Mouse (Mus musculus) right cerebral cortex, postnatal 10 days (tissue): ENCODE data around the gene Clrn2.
"Not testable (repeated sequence)": the region's sequence is repeated elsewhere in the genome, so short reads cannot be mapped to it uniquely, and the experiment has no call there.

Experiments used
- DNase-seq, 2 experiments: peaks; one replicate each; pipeline ENCODE4 v3.0.0; 2021; ENCODE audit warnings: low spot score in 2 of 2

Gene Clrn2

GRCm38 (mm10) chr5:45453451-45453850, at the start of gene Clrn2:
Gene Clrn2 (plus strand): TSS chr5:45453751.
- DNase-seq, result no peak

DNA sequence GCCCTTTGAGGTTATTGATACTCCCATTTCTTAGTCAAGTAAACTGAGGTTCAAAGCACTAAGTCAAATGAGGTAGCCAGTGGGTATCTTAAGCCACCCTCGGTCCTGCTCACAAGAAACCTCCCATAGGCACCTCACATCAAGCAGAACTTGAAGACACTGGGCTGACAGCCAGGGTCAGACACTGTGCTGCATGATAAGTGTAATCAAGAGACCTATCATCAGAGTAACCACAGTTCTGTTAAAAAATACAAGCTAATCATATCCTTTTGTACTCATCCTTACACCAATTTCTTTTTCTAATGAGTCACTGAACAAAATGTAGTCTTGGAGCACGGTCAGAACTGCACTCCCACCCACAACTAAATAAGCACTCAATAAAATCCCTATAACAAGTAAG, 47.4 kb upstream of the Clrn2 start:
- DNase-seq, result no peak

DNA sequence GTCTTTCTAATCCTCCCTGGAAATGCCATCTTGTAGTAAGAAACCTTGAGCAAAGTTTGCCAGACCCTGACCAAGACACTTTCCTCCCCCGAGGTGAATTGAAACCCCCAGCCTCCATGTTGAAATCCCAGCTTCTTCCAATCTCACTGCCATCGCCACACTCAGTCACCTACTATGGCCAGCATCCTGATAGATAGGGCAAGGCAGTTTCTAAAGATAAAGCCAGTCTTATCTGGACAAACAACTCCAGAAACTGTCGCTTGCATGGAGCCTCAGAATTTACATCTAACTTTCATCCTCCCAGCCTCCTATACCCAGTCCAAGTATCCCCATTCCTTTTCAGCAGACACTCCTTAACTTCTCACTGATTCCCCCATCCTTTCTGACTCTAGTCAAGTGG, 37.1 kb upstream of the Clrn2 start:
- no peak for DNase-seq

GRCm38 (mm10) chr5:45417859-45418443, 35.6 kb upstream of the Clrn2 start:
- peak in 1 of 2 experiments; percentile 2 for DNase-seq

- DNase-seq, result no peak
Measured at GRCm38 (mm10) chr5:45419841-45420638, 33.5 kb upstream of the Clrn2 start.

DNA sequence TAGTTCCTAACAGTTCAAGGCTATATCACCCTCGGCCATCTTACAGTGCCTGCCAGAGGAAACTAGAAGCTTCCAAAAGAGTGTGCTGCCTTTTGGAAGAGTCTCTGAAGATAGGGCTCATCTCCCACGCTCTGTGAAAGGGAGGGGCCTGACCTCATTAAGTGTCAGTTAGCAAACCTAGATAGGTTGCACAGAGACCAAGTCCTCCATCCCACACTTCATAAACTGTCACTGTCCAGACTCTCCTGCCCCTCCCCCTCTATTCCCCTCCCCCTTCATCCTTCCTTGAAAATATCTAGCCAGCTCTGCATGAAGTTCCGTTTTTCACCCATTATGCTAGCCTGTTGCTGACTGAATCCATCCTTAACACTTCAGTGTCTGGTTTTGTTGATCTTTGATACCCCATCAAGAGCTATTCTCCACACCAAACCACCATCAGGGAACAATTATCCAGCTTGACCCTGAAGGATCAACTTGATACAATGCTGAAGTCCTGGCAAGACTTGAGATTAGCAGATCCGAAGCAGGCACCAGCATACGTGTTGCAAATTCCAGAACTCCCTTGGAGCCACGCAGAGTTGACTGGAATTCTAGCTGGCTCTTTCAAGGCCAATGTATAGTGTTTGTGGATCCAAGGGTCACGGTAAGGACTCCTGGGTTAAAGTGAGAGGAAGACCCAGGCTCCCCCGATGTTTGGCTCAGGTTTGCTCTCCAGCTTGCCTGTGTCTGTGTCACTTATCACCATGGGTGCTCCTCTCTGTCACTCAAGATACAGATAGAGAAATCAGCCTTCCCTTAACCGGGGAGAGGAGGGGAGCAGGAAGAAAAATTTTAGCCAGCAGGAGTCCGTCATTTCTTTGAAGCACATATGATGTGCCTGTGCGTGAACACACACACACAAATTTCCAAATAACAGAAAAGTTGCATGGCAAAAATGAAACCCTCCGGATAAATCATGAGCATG, 31.4 kb upstream of the Clrn2 start:
- DNase-seq, result no peak

GRCm38 (mm10) chr5:45424021-45424886, 29.3 kb upstream of the Clrn2 start:
- peak; percentile 70 to 82 for DNase-seq

DNA sequence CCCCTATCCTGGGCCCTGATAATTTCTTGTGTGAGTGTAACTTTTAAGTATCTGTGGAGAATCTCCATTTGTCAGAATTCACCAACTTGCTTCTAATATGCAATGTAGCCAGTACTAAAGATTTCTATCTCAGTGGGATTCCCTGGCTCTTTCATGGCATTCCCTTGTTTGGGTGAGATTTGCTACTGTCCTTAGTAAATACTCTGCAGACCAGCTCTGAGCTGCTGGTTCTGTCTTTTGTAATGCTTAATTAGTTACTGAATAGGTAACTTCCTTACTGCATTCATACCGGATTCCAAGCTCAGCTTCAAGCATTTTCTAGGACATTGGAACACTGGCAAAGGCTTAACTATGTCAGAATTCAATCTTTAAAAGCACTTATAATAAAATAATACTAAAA, 27.8 kb upstream of the Clrn2 start:
- DNase-seq, result not testable (repeated sequence)

- no peak for DNase-seq
Measured at GRCm38 (mm10) chr5:45426416-45427034, 27.0 kb upstream of the Clrn2 start.

DNA sequence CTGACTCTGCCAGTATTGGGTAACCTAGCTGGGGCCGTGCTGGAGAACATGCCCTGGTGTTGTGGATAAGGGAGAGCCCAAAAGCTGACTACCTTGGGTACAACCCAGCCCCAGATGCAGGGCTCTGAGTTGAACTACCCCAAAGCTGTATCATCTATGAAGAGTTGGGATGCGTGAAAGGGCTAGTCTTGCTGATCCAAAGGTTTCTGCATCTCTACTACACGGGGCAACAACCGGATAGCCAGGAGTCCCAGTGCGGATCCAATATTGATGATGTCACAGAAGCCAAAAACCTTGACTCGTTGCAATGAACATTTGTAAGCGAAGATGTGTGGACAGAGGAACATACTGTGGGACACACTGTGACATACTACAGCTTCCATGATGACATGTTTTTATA, 25.7 kb upstream of the Clrn2 start:
- DNase-seq, result no peak

GRCm38 (mm10) chr5:45435967-45436950, 17.3 kb upstream of the Clrn2 start:
- no peak for DNase-seq

- DNase-seq, result no peak
Measured at GRCm38 (mm10) chr5:45437826-45438225, 15.7 kb upstream of the Clrn2 start.

- DNase-seq, result no peak
Measured at GRCm38 (mm10) chr5:45438301-45438700, 15.2 kb upstream of the Clrn2 start.

GRCm38 (mm10) chr5:45441124-45441523, 12.4 kb upstream of the Clrn2 start:
- no peak for DNase-seq

DNA sequence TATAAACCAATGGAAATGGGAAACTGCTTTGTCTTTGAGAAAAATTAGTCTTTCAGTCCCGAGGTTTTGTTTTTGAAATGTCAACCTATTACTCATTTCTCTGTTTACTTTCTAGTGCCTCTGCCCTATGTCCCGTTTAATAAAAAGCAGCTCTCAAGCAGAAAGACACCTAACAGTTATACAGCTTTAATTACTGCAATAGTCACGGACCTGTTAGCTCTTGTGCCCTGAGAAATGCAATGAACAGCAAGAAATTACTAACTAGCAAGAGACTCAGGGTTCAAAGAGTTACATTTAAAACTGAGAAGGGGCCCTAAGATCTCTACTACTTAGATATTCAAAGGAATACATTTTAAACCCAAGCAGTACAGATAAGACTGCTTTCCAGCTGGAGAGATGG, 11.8 kb upstream of the Clrn2 start:
- DNase-seq, result no peak

DNA sequence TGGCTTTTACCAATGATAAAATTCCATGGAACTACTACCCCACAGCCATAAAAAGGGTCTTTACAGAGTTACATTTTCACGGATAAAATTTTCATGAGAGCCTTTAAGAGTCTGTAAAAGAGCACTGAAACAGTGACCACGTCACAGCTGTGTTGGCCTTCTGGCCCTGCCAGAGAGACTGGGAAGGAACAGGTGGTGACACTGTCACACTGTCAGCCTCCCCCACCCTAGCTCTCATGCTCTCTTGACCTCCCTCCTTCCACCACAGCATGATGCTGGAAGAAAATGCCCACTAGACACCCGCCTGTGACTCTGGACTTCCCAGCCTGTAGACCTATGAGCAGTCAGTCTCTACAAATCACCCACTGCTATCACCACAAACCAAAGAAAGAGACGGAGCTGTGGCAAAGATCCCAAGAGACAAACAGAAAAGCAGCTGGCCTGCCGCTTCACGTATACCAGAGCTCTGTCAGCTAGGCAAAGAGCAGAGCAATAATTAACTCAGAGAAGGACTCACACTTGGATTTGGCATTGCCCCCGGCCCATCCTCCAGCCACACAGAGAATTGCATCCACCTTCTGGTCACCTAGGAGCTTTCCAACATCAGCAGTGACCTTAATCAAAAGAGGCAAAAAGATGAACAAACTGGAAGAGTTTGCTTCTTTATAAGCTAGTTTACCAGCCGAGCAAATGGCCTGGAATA, 9.3 kb upstream of the Clrn2 start:
- DNase-seq, result no peak

- DNase-seq, result no peak
Measured at GRCm38 (mm10) chr5:45448676-45449075, 4.9 kb upstream of the Clrn2 start.

DNA sequence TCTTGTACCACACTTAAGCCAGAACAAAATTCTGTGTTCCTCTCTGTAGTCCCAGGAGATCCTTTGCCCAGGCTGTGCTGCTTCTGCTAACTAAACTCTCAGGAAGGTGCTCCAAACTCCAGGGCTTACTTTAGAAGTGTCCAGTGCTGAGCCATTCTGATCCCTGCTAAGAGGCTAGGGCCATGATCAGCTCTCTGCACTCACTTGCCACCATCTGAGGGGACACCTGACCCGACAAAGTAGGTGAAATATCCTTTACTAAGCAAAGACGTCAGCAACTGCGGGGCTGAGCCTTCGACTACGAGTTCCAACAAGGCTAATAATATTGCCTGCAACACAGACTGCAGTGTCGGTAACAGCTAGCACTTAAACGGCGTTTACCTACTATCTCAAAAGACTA, 4.3 kb upstream of the Clrn2 start:
- DNase-seq, result no peak
